Mouse (Mus musculus): ENCODE measurements around the gene Trnau1ap.
"Not testable (repeated sequence)": the region's sequence is repeated elsewhere in the genome, so short reads cannot be mapped to it uniquely, and the experiment has no call there.

Trnau1ap gene

DNA sequence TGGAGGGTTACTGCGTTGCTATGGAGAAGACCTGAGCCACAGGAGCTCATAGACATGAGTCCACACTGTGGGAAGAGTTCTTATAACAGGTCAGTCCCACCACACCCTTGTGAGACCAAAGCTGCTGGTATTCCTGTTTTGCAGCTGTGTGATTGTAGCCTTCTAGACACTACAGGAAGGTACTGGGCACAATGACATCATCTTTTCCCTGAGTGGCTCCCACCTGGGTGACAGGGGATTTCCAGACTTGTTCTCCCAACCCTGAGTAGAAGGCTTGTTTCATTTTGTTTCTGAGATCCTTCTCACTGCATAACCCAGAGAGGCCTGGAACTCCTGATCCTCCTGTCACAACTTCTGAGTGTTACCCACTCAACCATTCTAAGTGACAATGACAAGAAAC, 29.5 kb downstream of the Trnau1ap start:
- DNase-seq, result no peak

- no peak for DNase-seq
Measured at GRCm38 (mm10) chr4:132295696-132296390, 33.5 kb downstream of the Trnau1ap start.

- no peak for DNase-seq
Measured at GRCm38 (mm10) chr4:132293682-132294240, 35.6 kb downstream of the Trnau1ap start.

GRCm38 (mm10) chr4:132292988-132293387, 36.4 kb downstream of the Trnau1ap start:
- no peak for DNase-seq

GRCm38 (mm10) chr4:132291624-132292335, 37.6 kb downstream of the Trnau1ap start:
- no peak for DNase-seq

- no peak for DNase-seq
Measured at GRCm38 (mm10) chr4:132291056-132291455, 38.3 kb downstream of the Trnau1ap start.

DNA sequence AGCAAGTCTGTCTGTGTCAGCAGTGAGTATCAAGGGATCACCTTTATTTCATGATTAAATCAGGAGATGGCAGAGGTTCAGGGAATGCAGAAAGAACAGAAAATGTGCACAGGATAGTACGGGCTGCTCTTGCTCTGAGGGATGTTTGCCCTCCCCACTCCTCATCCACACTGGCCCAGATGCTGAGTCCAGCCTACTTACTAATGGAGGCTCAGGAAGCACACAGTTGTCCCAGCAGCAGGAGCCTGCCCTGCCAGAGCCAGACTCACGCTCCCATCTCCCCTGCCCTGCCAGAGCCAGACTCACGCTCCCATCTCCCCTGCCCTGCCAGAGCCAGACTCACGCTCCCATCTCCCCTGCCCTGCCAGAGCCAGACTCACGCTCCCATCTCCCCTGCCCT, 40.5 kb downstream of the Trnau1ap start:
- DNase-seq, result not testable (repeated sequence)

DNA sequence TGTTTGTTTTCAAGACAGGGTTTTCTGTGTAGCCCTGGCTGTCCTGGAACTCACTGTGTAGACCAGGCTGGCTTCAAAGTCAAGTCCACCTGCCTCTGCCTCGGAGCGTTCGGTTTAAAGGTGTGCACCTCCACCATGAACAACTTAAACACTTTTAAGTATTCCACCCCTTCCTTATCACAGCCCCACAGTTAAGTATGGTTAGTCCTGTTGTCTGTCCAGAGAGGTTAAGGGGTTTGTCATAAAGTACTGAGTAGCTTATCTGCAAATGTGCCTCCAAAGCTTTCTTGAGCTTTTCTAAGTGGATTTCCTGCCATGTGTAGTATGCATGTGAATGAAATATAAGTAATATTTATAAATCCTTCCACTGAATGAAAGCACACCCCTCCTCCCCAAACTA, 53.4 kb downstream of the Trnau1ap start:
- DNase-seq, result no peak

DNA sequence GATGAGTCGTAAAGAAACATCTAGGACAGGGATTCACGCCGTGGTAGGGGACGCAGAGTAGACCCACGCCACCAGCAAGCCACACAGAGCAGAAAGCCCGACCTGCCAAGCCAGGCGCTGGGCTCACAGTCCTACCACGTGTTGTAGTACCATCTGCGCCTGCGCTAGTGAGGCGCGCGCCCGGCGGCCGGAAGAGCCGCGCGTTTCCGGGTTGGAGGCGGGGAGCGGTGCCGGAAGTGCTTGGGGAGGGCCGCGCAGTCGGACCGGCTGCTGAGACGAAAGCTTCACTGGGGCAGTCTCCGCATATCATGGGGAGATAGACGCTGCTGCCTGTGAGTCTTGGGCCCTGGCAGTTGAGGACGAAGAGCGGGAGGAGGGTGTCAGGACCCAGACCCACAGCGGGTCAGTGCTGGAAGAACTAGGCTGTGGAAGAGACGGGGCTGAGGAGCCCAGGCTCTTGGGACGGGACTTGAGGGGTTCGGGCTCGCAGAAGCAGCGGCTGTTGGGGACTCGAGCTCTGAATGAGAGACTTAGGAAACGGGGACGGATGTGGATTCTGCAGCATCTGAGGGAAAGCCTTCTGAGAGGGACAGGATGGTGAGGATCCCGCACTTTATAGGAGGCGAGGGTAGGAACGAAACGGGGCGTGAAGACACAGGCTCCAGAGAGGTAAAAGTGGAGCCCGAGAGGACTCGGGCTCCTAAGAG, 55.0 kb downstream of the Trnau1ap start, which contains the start of gene Taf12:
Gene Taf12, plus strand, starts transcription at position 220 of the 707 bp plus-strand sequence.
- peak; percentile 93 for DNase-seq

- no peak for DNase-seq
Measured at GRCm38 (mm10) chr4:132273166-132273565, 56.2 kb downstream of the Trnau1ap start.

- DNase-seq, result peak; percentile 86
Measured at GRCm38 (mm10) chr4:132269740-132270560, 59.4 kb downstream of the Trnau1ap start.

GRCm38 (mm10) chr4:132268871-132269739, 60.2 kb downstream of the Trnau1ap start:
- DNase-seq, result no peak

GRCm38 (mm10) chr4:132266835-132267349, 62.4 kb downstream of the Trnau1ap start:
- no peak for DNase-seq

- no peak for DNase-seq
Measured at GRCm38 (mm10) chr4:132263313-132263712, 66.0 kb downstream of the Trnau1ap start.

DNA sequence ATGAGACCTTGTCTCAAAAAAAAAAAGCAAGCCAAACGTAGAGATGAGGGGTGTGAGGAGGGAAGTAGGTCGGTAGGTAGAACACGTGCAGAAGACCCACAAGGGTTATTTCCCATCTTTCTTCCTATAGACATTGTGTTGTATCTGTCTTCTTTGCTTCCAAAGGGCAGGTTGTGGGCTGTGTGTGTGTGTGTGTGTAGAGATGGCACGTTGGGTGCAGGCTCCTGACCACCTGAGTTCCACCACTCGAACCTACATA, 67.1 kb downstream of the Trnau1ap start:
- no peak for DNase-seq

Data from thymus, postnatal 25 days (tissue).